Comparison of ENCODE assay signal across 9 mouse cellular contexts in genomic region chr5:103659571-103659970, GRCm38 (mm10). TPM values are rescaled to one million over a fixed set of nuclear protein-coding genes. Genes with fewer than 3 reads are reported as not detected.
DNase-seq lines count a peak whose midpoint lies in the region; ATAC-seq and TF ChIP-seq lines count a peak whose summit lies in the region.
"Had no signal": no experiment of that assay in that cellular context is flagged by ENCODE, and none has a peak within 500 bp of the region (broad histone marks: within the 10 kb centered on the region; RNA-seq: fewer than 3 reads in every experiment).

No protein-coding gene starts in this region.

- no peak overlapping the region for H3K4me3 ChIP-seq in forebrain, embryonic 16.5 days (replicated peaks; ENCODE audit: low read length)
- no peak overlapping the region for H3K4me3 ChIP-seq in forebrain, embryonic 11.5 days (ENCODE audit: low read depth, low read length)
- H3K4me3 ChIP-seq in liver, adult 2 months (ENCODE audit: insufficient read depth, low read depth, low read length) = no peak overlapping the region

- no peak overlapping the region for H3K4me2 ChIP-seq in forebrain, embryonic 16.5 days (ENCODE audit: low read length)
- no peak overlapping the region for H3K4me2 ChIP-seq in forebrain, embryonic 11.5 days (ENCODE audit: low read depth, low read length, severe bottlenecking)

- TF ChIP-seq CTCF in liver, adult 2 months (IDR thresholded peaks at IDR 0.05; ENCODE audit: low read depth, low read length) = peak; percentile 35

- ATAC-seq in forebrain, embryonic 16.5 days = peak; percentile 36; the same call in 1 of the 2 replicates
- ATAC-seq in forebrain, embryonic 11.5 days (replicated peaks; ENCODE audit: low FRiP score) = no peak
- ATAC-seq in inflammation-experienced regulatory T-cells, adult 6 months = peak; percentile 53

- H3K4me1 ChIP-seq in forebrain, embryonic 16.5 days (replicated peaks; ENCODE audit: control insufficient read depth, insufficient read depth, low read length) = peaks cover 6% of the 10 kb centered on the region; the same call in 1 of the 2 replicates
- H3K4me1 ChIP-seq in forebrain, embryonic 11.5 days (replicated peaks; ENCODE audit: control insufficient read depth, insufficient read depth, low read length) = no peaks in the 10 kb centered on the region
- peaks cover 3% of the 10 kb centered on the region; the same call in 1 of the 2 replicates for H3K4me1 ChIP-seq in liver, adult 2 months (ENCODE audit: control insufficient read depth, insufficient read depth, low read length)

- no peak overlapping the region for H3K9ac ChIP-seq in forebrain, embryonic 16.5 days (replicated peaks; ENCODE audit: low read depth, low read length)
- H3K9ac ChIP-seq in forebrain, embryonic 11.5 days (ENCODE audit: low read length) = no peak overlapping the region
- no peak overlapping the region for H3K9ac ChIP-seq in liver, adult 2 months (ENCODE audit: low read depth, low read length)

- DNase-seq in forebrain, embryonic 11.5 days (ENCODE audit: low spot score) = no peak
- DNase-seq in liver, adult 2 months (ENCODE audit: extremely low read depth, low read depth, low spot score) = peak; percentile 49
- DNase-seq in liver = no peak
- peak; percentile 72 for DNase-seq in Muller cell, postnatal 12 days (ENCODE audit: inconsistent ontology term)
- DNase-seq in spleen, adult 12 weeks (ENCODE audit: low spot score) = no peak
- no peak for DNase-seq in frontal cortex, postnatal 25 days (ENCODE audit: low spot score in 2 of 2)

- no peaks in the 10 kb centered on the region for H3K79me2 ChIP-seq in liver, adult 2 months (ENCODE audit: control insufficient read depth, insufficient read depth, low read length)

- 34% methylated on average over 3 of the region's 3 CpGs for WGBS in forebrain, embryonic 16.5 days
- 51% methylated on average over 3 of the region's 3 CpGs for WGBS in forebrain, embryonic 11.5 days
- WGBS in liver, adult 2 months = 16% methylated on average over 3 of the region's 3 CpGs

- no peak overlapping the region for H3K27ac ChIP-seq in forebrain, embryonic 16.5 days (ENCODE audit: low read length)
- H3K27ac ChIP-seq in forebrain, embryonic 11.5 days (ENCODE audit: low read depth, low read length) = no peak overlapping the region
- H3K27ac ChIP-seq in liver, adult 2 months (replicated peaks; ENCODE audit: insufficient read depth, low read depth, low read length) = no peak overlapping the region

- H3K36me3 ChIP-seq in forebrain, embryonic 16.5 days (ENCODE audit: control insufficient read depth, insufficient read depth) = no peaks in the 10 kb centered on the region
- H3K36me3 ChIP-seq in forebrain, embryonic 11.5 days (ENCODE audit: control insufficient read depth, insufficient read depth, low read length) = no peaks in the 10 kb centered on the region
- no peaks in the 10 kb centered on the region for H3K36me3 ChIP-seq in liver, adult 2 months (ENCODE audit: control insufficient read depth, insufficient read depth, low read length)

- H3K27me3 ChIP-seq in forebrain, embryonic 16.5 days (replicated peaks; ENCODE audit: control insufficient read depth, insufficient read depth, low read length) = no peaks in the 10 kb centered on the region
- H3K27me3 ChIP-seq in forebrain, embryonic 11.5 days (ENCODE audit: control insufficient read depth, insufficient read depth, low read length) = no peaks in the 10 kb centered on the region; the same call in 1 of the 2 replicates
- H3K27me3 ChIP-seq in liver, adult 2 months (ENCODE audit: control insufficient read depth, insufficient read depth, low read length) = 0 out of 2 replicates have a peak, but pooled peaks cover 2% of the 10 kb centered on the region

- TF ChIP-seq POLR2A in liver, adult 2 months (IDR thresholded peaks at IDR 0.05; ENCODE audit: extremely low read depth, insufficient read depth, low read length) = no peak

- no peaks in the 10 kb centered on the region for H3K9me3 ChIP-seq in forebrain, embryonic 16.5 days (ENCODE audit: control insufficient read depth, low read length)
- no peaks in the 10 kb centered on the region for H3K9me3 ChIP-seq in forebrain, embryonic 11.5 days (ENCODE audit: control insufficient read depth, low read length)

RNA-seq across cellular contexts. Expression of gene 1700016H13Rik, which starts 3.8 kb away (rescaled TPM):
- 0.34 and 0.41 TPM in 2 replicates for polyA plus RNA-seq in forebrain, embryonic 16.5 days (2015; fragmentation: Nextera tagmentation; extraction: Ambion mirVana)
- polyA plus RNA-seq in forebrain, embryonic 11.5 days (2014; fragmentation: Nextera tagmentation; extraction: Ambion mirVana) = 0.39 and 0.68 TPM in 2 replicates
- total RNA-seq in liver, adult 2 months (2014; rRNA removed) = not detected in 2 replicates
- polyA plus RNA-seq in liver, adult 2 months (2012; rRNA removed) = not detected in 2 replicates
- polyA plus RNA-seq in inflammation-experienced regulatory T-cells, adult 6 months (2017; shearing (Covaris generic)) = not detected
- total RNA-seq: left cerebral cortex, adult 18-20 months had no signal

RNA-seq across cellular contexts. Expression of gene Slc10a6, which starts 30.4 kb away (rescaled TPM):
- polyA plus RNA-seq in forebrain, embryonic 16.5 days (2015; fragmentation: Nextera tagmentation; extraction: Ambion mirVana) = not detected in 2 replicates
- polyA plus RNA-seq in forebrain, embryonic 11.5 days (2014; fragmentation: Nextera tagmentation; extraction: Ambion mirVana) = not detected in 2 replicates
- 0.34 and 0.37 TPM in 2 replicates for total RNA-seq in liver, adult 2 months (2014; rRNA removed)
- 0.06 TPM in 1 of 2 replicates, not detected in the other for polyA plus RNA-seq in liver, adult 2 months (2012; rRNA removed)
- under 1 TPM in 1 of 3 experiments, not detected in 2; 0.26 TPM for polyA plus RNA-seq in inflammation-experienced regulatory T-cells, adult 6 months (2017; shearing (Covaris generic))
- total RNA-seq: left cerebral cortex, adult 18-20 months had no signal

RNA-seq across cellular contexts. Expression of gene Aff1, which starts 32.6 kb away (rescaled TPM):
- 1.5 and 1.7 TPM in 2 replicates for polyA plus RNA-seq in forebrain, embryonic 16.5 days (2015; fragmentation: Nextera tagmentation; extraction: Ambion mirVana)
- polyA plus RNA-seq in forebrain, embryonic 11.5 days (2014; fragmentation: Nextera tagmentation; extraction: Ambion mirVana) = 7.1 and 7.9 TPM in 2 replicates
- 6.5 and 9.0 TPM in 2 replicates for total RNA-seq in liver, adult 2 months (2014; rRNA removed)
- polyA plus RNA-seq in liver, adult 2 months (2012; rRNA removed) = 3.9 and 4.1 TPM in 2 replicates
- polyA plus RNA-seq in inflammation-experienced regulatory T-cells, adult 6 months (2017; shearing (Covaris generic)) = 10 to 100 TPM in 2 of 3 experiments, 1 to 10 TPM in 1; 5.7 to 17.9 (median 12.0) TPM

Comparison
In these comparisons a context has a peak if more than half of its experiments do, and no peak if none do; other contexts are left out.
1. DNase-seq: peak in liver, adult 2 months (single experiment) and Muller cell, postnatal 12 days (single experiment); none in forebrain, embryonic 11.5 days (single experiment), liver (single experiment), spleen, adult 12 weeks (single experiment) and frontal cortex, postnatal 25 days (0 of 2).